Mouse (Mus musculus) thymus, adult 2 months (tissue): ENCODE measurements around the gene Ccnb1. TPM values are rescaled to one million over a fixed set of nuclear protein-coding genes. Genes with fewer than 3 reads are reported as not detected.
A peak's percentile ranks its signal among the peaks of the same experiment; 100 is the strongest.

Experiments
- DNase-seq: peaks from one replicate; pipeline ENCODE4 v3.0.0; 2021
- H3K27ac ChIP-seq: fragments of 200-500 bp; 2 replicates; pipeline ENCODE4 v1.5.1; 2012; ENCODE audit warnings: low read length, control low read depth; ENCODE audit not compliant: control insufficient read depth, insufficient read depth
- H3K27me3 ChIP-seq: fragments of 200-500 bp; 2 replicates; pipeline ENCODE4 v1.6.1; 2012; ENCODE audit warnings: mild to moderate bottlenecking, low read length, moderate library complexity, mixed read lengths; ENCODE audit not compliant: control insufficient read depth, insufficient read depth
- H3K36me3 ChIP-seq: fragments of 200-500 bp; 2 replicates; pipeline ENCODE4 v1.6.1; 2012; ENCODE audit warnings: mild to moderate bottlenecking, low read length, moderate library complexity; ENCODE audit not compliant: control insufficient read depth, insufficient read depth
- H3K4me1 ChIP-seq: fragments of 200-500 bp; replicated peaks from 2 replicates; pipeline ENCODE4 v1.6.1; 2012; ENCODE audit warnings: low read length; ENCODE audit not compliant: control insufficient read depth, insufficient read depth
- H3K4me3 ChIP-seq: fragments of 200-500 bp; 2 replicates; pipeline ENCODE4 v1.5.1; 2012; ENCODE audit warnings: mild to moderate bottlenecking, low read length, control low read depth, moderate library complexity; ENCODE audit not compliant: control insufficient read depth, insufficient read depth
- CTCF ChIP-seq: fragments of 200-500 bp; IDR thresholded peaks from 2 replicates; pipeline ENCODE4 v1.5.1; 2012; ENCODE audit warnings: mild to moderate bottlenecking, control low read depth, low read length, moderate library complexity, borderline replicate concordance; ENCODE audit not compliant: control insufficient read depth, poor library complexity, insufficient read depth; ENCODE audit errors: extremely low read depth
- POLR2A ChIP-seq: fragments of 200-500 bp; IDR thresholded peaks from 2 replicates; pipeline ENCODE4 v1.6.1; 2012; ENCODE audit warnings: mild to moderate bottlenecking, low read length, control low read depth, moderate library complexity; ENCODE audit not compliant: control insufficient read depth, poor library complexity, insufficient read depth; ENCODE audit errors: extremely low read depth
- WGBS: fragments of 180-500 bp; shearing (Covaris S2); methylation state at CpG from one replicate; pipeline ENCODE4 v1.1.7; 2018; 5-methylcytosine and 5-hydroxymethylcytosine counted together
- polyA plus RNA-seq: library from polyadenylated mRNA; depleted of rRNA; stranded (reverse); fragments of >200 nt; gene quantifications from 2 replicates; pipeline ENCODE4 v1.2.3, GENCODE M21; 2012

The Ccnb1 gene
- polyA plus RNA-seq, 1 experiment: 63.7 TPM

DNA sequence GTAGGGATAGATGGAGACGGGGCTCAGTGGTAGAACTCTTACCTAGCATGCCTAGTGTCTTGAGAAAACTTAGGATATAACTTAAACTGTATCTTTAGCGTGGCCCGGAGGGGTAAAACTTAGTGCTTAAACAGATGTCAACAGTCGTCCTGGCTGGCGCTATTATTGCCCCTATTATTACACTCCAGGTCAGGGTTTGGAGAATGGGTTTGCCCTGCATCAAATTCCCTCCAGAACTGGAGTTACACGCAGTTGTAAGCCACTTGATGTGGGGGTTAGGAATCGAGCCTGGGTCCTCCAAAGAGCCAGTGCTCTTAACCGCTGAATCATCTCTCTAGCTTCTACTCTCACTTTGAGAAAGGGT is 10.3 kb downstream of the Ccnb1 start:
- TF ChIP-seq CTCF (no peak), POLR2A (no peak)
- no peak for DNase-seq
- no peak overlapping the region for H3K27ac ChIP-seq
- no peaks in the 10 kb centered on the region for H3K27me3 ChIP-seq
- H3K4me3 ChIP-seq: peak overlapping the region; percentile 83; the same call in 1 of the 2 replicates
- 9% methylated on average over 8 of the region's 8 CpGs for WGBS
- H3K4me1 ChIP-seq: peaks cover 4% of the 10 kb centered on the region
- peaks cover under 1% of the 10 kb centered on the region; the same call in 1 of the 2 replicates for H3K36me3 ChIP-seq

DNA sequence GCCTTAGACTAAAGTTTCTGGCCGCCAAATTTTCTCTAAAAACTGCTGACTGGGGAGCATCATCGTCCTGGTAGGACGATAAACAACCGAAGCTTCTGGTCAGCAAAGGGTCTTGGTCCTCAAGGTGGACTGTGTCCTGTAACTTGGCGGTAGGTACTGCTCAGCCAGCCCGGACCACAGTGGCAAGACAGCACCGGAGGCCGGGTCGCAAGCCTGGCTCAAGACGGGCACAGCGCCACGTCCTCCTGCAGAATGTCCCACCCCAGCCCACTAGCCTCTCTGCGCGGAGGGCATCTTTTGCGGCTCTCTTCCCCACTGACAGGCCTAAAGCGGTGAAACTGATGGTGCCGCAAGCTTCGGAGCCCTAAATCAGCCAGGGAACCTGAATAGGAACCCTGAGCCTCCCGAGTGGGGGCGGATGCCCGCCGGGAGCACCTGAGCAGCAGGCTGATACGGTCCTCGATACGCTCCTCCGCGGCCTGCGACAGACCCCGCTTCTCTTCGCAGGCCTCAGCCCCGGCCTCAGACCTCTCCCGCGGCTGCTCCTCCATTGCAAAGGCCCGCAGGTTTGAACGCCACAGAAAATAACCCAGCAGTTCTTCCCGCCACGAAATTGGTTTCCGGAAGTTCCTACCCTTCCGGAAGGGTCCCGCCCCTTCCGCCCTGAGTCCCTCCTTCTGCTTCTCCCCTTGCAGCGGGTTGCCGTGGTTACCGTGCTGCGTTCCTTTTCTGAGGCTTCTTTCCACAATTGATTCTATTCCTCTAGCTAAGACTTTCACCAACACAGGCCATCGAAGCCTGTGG is 10.9 kb downstream of the Ccnb1 start, which contains the start of gene Cenph:
TSS of gene Cenph (minus strand) at position 648 of the 804 bp plus-strand sequence.
- no peaks in the 10 kb centered on the region for H3K27me3 ChIP-seq
- no peak within 1 kb of the TSS for H3K27ac ChIP-seq
- DNase-seq: peak; percentile 84
- TF ChIP-seq CTCF: 0 out of 2 replicates have a peak, but pooled peaks have one; percentile 16
- TF ChIP-seq POLR2A: peak; percentile 40; the same call in 1 of the 2 replicates
- peaks cover 4% of the 10 kb centered on the region for H3K4me1 ChIP-seq
- peaks cover 4% of the 10 kb centered on the region for H3K36me3 ChIP-seq
- peak within 1 kb of the TSS; percentile 83 for H3K4me3 ChIP-seq
- WGBS: under 1% methylated on average over 46 of the region's 46 CpGs

DNA sequence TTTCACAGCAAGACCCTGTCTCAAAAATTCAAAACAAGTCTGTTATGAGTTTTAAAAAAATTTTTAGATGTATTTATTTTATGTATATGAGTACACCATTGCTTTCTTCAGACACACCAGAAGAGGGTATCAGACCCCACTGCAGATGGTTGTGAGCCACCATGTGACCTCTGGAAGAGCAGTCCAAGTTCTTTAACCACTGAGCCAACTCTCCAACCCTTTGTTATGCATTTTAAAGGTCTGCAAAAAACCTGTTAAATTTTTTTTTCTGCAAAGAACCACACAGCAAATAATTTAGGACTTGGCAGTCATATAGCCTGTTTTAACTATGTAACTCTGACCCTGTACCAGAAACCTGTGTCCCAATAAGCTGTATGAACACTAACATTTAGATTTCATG is 11.7 kb downstream of the Ccnb1 start:
- peaks cover 8% of the 10 kb centered on the region for H3K36me3 ChIP-seq
- H3K4me3 ChIP-seq: no peak overlapping the region
- H3K4me1 ChIP-seq: peaks cover 4% of the 10 kb centered on the region

GRCm38 (mm10) chr13:100755329-100755728 is 31.0 kb downstream of the Ccnb1 start:
- Histone ChIP-seq H3K36me3 (0 out of 2 replicates have a peak, but pooled peaks cover 6% of the 10 kb centered on the region), H3K4me3 (no peak overlapping the region), H3K27ac (no peak overlapping the region), H3K27me3 (no peaks in the 10 kb centered on the region), H3K4me1 (no peaks in the 10 kb centered on the region)
- TF ChIP-seq POLR2A: no peak
- no peak for TF ChIP-seq CTCF
- DNase-seq: no peak
- 97% methylated on average over 2 of the region's 2 CpGs for WGBS

More for the DNA sequence above, 11.7 kb downstream of the Ccnb1 start:
- TF ChIP-seq CTCF: no peak
- no peak for TF ChIP-seq POLR2A
- DNase-seq: no peak
- Histone ChIP-seq H3K27me3 (no peaks in the 10 kb centered on the region), H3K27ac (no peak overlapping the region)

DNA sequence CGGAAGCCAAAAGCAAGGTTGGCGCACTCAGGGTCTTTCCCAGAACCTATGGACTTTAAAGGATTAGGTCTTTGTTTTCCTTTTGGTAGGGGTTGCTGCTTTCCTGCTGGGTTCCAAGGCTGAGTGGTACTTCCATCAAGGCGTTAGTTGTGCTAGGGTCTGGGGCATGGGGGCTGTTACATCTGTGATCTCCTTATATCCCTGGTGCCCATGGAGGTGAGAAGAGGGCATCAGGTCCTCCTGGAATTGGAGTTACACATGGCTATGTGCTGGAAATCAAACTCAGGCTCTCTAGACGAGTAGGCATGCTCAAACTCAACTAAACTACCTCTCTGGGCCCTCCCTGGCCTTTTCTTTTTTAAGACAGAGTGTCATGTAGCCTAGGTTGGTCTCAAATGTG is 32.2 kb downstream of the Ccnb1 start:
- Histone ChIP-seq H3K27ac (no peak overlapping the region), H3K27me3 (no peaks in the 10 kb centered on the region), H3K36me3 (no peaks in the 10 kb centered on the region), H3K4me3 (no peak overlapping the region), H3K4me1 (no peaks in the 10 kb centered on the region)
- DNase-seq: no peak
- TF ChIP-seq POLR2A (no peak), CTCF (no peak)
- WGBS: 85% methylated on average over 4 of the region's 4 CpGs

DNA sequence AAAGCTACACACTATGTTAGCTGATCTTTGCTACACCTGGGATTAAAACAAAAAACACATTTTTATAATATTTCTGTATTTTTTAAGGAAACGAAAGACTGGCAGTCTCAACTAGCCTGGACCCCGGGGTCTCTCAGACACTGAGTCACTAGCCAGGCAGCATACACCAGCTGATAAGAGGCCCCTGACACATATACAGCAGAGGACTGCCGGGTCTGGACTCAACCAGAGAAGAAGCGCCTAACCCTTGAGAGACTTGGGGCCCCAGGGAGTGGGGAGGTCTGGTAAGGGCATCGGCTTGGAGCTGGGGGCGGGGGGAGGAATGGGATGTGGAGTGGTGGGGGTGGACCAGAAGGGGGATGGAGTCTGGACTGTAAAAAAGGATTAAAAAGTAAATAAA is 33.4 kb downstream of the Ccnb1 start:
- Histone ChIP-seq H3K4me1 (no peaks in the 10 kb centered on the region), H3K4me3 (no peak overlapping the region), H3K36me3 (no peaks in the 10 kb centered on the region), H3K27ac (no peak overlapping the region), H3K27me3 (no peaks in the 10 kb centered on the region)
- WGBS: 89% methylated on average over 6 of the region's 6 CpGs
- no peak for DNase-seq
- TF ChIP-seq CTCF (no peak), POLR2A (no peak)
